Mouse (Mus musculus) hindbrain, embryonic 16.5 days (tissue): ENCODE measurements around the gene Lgals9. TPM values are rescaled to one million over a fixed set of nuclear protein-coding genes. Genes with fewer than 3 reads are reported as not detected.

Experiments
- ATAC-seq: fragments of 200-750 bp; cut with Nextera tagmentation; 2 replicates; pipeline ENCODE4 v1.8.0; 2017; ENCODE audit warnings: moderate TSS enrichment, moderate library complexity
- H3K27ac ChIP-seq: fragments of 300-500 bp; sonication (generic); 2 replicates; pipeline ENCODE4 v1.5.1; 2014; ENCODE audit warnings: low read depth, mild to moderate bottlenecking, control low read depth, low read length, moderate library complexity
- H3K27me3 ChIP-seq: fragments of 300-500 bp; sonication (generic); replicated peaks from 2 replicates; pipeline ENCODE4 v1.6.1; 2014; ENCODE audit warnings: low read length; ENCODE audit not compliant: control insufficient read depth, insufficient read depth
- H3K36me3 ChIP-seq: fragments of 300-500 bp; sonication (generic); 2 replicates; pipeline ENCODE4 v1.6.1; 2014; ENCODE audit warnings: mild to moderate bottlenecking, low read length, moderate library complexity, mixed read lengths; ENCODE audit not compliant: control insufficient read depth, insufficient read depth
- H3K4me1 ChIP-seq: fragments of 300-500 bp; sonication (generic); 2 replicates; pipeline ENCODE4 v1.6.1; 2014; ENCODE audit warnings: low read depth, low read length; ENCODE audit not compliant: control insufficient read depth, insufficient read depth
- H3K4me2 ChIP-seq: fragments of 300-500 bp; sonication (generic); 2 replicates; pipeline ENCODE4 v1.6.1; 2014; ENCODE audit warnings: mild to moderate bottlenecking, low read length, control low read depth, moderate library complexity
- H3K4me3 ChIP-seq: fragments of 300-500 bp; sonication (generic); 2 replicates; pipeline ENCODE4 v1.5.1; 2014; ENCODE audit warnings: mild to moderate bottlenecking, low read length, control low read depth, moderate library complexity
- H3K9ac ChIP-seq: fragments of 300-500 bp; sonication (generic); 2 replicates; pipeline ENCODE4 v1.6.1; 2014; ENCODE audit warnings: low read depth, mild to moderate bottlenecking, control low read depth, low read length, moderate library complexity
- H3K9me3 ChIP-seq: fragments of 300-500 bp; sonication (generic); 2 replicates; pipeline ENCODE4 v1.6.1; 2014; ENCODE audit warnings: mild to moderate bottlenecking, low read length, moderate library complexity; ENCODE audit not compliant: control insufficient read depth
- WGBS: fragments of 180-500 bp; shearing (Covaris S2); extraction: QIAGEN DNeasy Blood & Tissue Kit; methylation state at CpG from one replicate; pipeline ENCODE4 v1.1.7; 2014; 5-methylcytosine and 5-hydroxymethylcytosine counted together
- polyA plus RNA-seq: library from polyadenylated mRNA; unstranded; fragments of >200 nt; fragmentation: Nextera tagmentation; extraction: Ambion mirVana; gene quantifications from 2 replicates; pipeline ENCODE4 v1.2.1, GENCODE M21; 2015

Gene Lgals9
- polyA plus RNA-seq, 1 experiment from 2014 or later = 18.3 TPM

DNA sequence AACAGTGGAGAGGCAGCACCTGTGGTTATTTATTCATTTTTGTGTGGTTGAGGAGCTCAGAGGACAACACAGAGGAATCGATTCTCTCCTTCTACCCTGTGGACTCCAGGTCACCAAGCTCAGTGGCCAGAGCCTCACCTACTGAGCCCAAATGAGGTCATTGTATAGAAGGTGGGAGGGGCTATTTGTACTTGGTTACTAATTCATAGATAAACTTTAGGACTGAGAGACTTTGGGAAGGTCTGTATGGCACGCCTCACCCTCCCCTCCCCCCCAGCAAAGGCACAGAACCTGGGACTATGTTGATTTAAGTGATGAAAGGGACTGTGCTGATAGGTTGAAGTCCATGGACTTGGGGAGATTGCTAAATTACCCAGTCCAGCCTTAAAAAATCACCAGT lies 2.7 kb downstream of the Lgals9 start:
- no peak overlapping the region for H3K9ac ChIP-seq
- H3K4me2 ChIP-seq = no peak overlapping the region
- no peak overlapping the region for H3K27ac ChIP-seq
- H3K4me3 ChIP-seq = no peak overlapping the region
- no peak for ATAC-seq
- WGBS = 89% methylated on average over 2 of the region's 2 CpGs
- H3K9me3 ChIP-seq = no peaks in the 10 kb centered on the region
- no peaks in the 10 kb centered on the region for H3K27me3 ChIP-seq
- H3K4me1 ChIP-seq = no peaks in the 10 kb centered on the region
- H3K36me3 ChIP-seq = no peaks in the 10 kb centered on the region

- no peak for ATAC-seq
- Histone ChIP-seq H3K36me3 (no peaks in the 10 kb centered on the region), H3K27ac (no peak overlapping the region), H3K4me3 (no peak overlapping the region), H3K4me1 (no peaks in the 10 kb centered on the region), H3K9me3 (no peaks in the 10 kb centered on the region), H3K9ac (no peak overlapping the region), H3K4me2 (no peak overlapping the region), H3K27me3 (no peaks in the 10 kb centered on the region)
- WGBS = 90% methylated on average over 4 of the region's 4 CpGs
Measured at GRCm38 (mm10) chr11:78980083-78980634, 4.6 kb downstream of the Lgals9 start.

GRCm38 (mm10) chr11:78978176-78979019 lies 6.3 kb downstream of the Lgals9 start:
- H3K4me2 ChIP-seq = no peak overlapping the region
- no peak overlapping the region for H3K4me3 ChIP-seq
- H3K27me3 ChIP-seq = no peaks in the 10 kb centered on the region
- H3K4me1 ChIP-seq = peaks cover 2% of the 10 kb centered on the region
- WGBS = 83% methylated on average over 12 of the region's 12 CpGs
- no peaks in the 10 kb centered on the region for H3K36me3 ChIP-seq
- H3K27ac ChIP-seq = no peak overlapping the region
- no peak overlapping the region for H3K9ac ChIP-seq
- H3K9me3 ChIP-seq = no peaks in the 10 kb centered on the region
- ATAC-seq = no peak

- H3K9me3 ChIP-seq = no peaks in the 10 kb centered on the region
- no peak overlapping the region for H3K4me2 ChIP-seq
- no peak overlapping the region for H3K4me3 ChIP-seq
- H3K36me3 ChIP-seq = no peaks in the 10 kb centered on the region
- no peak overlapping the region for H3K27ac ChIP-seq
- H3K9ac ChIP-seq = no peak overlapping the region
- 72% methylated on average over 8 of the region's 8 CpGs for WGBS
- peaks cover 8% of the 10 kb centered on the region for H3K4me1 ChIP-seq
- ATAC-seq = no peak
- no peaks in the 10 kb centered on the region for H3K27me3 ChIP-seq
Measured at GRCm38 (mm10) chr11:78976731-78977510, 7.8 kb downstream of the Lgals9 start.

GRCm38 (mm10) chr11:78973381-78974150 lies 11.2 kb downstream of the Lgals9 start:
- Histone ChIP-seq H3K9me3 (no peaks in the 10 kb centered on the region), H3K36me3 (no peaks in the 10 kb centered on the region), H3K27me3 (no peaks in the 10 kb centered on the region), H3K27ac (peak overlapping the region; percentile 1; the same call in 1 of the 2 replicates), H3K4me2 (peak overlapping the region; percentile 40), H3K9ac (no peak overlapping the region), H3K4me3 (peak overlapping the region; percentile 16; the same call in 1 of the 2 replicates), H3K4me1 (peaks cover 8% of the 10 kb centered on the region)
- 51% methylated on average over 17 of the region's 17 CpGs for WGBS
- peak; percentile 72 for ATAC-seq

- H3K9ac ChIP-seq = no peak overlapping the region
- peaks cover 8% of the 10 kb centered on the region for H3K4me1 ChIP-seq
- H3K9me3 ChIP-seq = no peaks in the 10 kb centered on the region
- H3K36me3 ChIP-seq = no peaks in the 10 kb centered on the region
- 56% methylated on average over 8 of the region's 8 CpGs for WGBS
- H3K4me2 ChIP-seq = peak overlapping the region; percentile 40
- peak overlapping the region; percentile 1; the same call in 1 of the 2 replicates for H3K27ac ChIP-seq
- ATAC-seq = peak; percentile 11; the same call in 1 of the 2 replicates
- no peaks in the 10 kb centered on the region for H3K27me3 ChIP-seq
- H3K4me3 ChIP-seq = peak overlapping the region; percentile 16; the same call in 1 of the 2 replicates
Measured at GRCm38 (mm10) chr11:78972811-78973351, 11.9 kb downstream of the Lgals9 start.

DNA sequence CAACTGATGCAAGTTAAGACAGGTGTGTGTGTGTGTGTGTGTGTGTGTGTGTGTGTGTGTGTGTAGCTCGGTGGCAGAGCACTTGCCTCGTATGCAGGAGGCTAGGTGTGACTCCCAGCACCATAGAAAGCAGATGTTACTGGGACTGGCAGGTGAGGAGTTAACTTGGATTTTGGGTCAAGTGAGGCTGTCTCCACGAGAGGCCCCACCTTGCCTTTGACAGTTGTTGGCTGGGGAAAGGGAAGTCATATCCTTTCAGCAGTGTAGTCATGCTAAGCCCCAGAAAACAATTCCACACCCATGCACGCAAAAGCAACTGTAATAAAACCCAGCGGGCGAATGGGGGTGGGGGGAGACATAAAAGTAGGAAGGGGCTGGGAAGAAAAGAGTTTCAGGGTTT lies 12.4 kb downstream of the Lgals9 start:
- no peaks in the 10 kb centered on the region for H3K36me3 ChIP-seq
- no peaks in the 10 kb centered on the region for H3K9me3 ChIP-seq
- no peaks in the 10 kb centered on the region for H3K27me3 ChIP-seq
- H3K4me3 ChIP-seq = no peak overlapping the region
- peaks cover 8% of the 10 kb centered on the region for H3K4me1 ChIP-seq
- no peak overlapping the region for H3K9ac ChIP-seq
- no peak overlapping the region for H3K27ac ChIP-seq
- 54% methylated on average over 6 of the region's 6 CpGs for WGBS
- no peak overlapping the region for H3K4me2 ChIP-seq
- ATAC-seq = no peak

DNA sequence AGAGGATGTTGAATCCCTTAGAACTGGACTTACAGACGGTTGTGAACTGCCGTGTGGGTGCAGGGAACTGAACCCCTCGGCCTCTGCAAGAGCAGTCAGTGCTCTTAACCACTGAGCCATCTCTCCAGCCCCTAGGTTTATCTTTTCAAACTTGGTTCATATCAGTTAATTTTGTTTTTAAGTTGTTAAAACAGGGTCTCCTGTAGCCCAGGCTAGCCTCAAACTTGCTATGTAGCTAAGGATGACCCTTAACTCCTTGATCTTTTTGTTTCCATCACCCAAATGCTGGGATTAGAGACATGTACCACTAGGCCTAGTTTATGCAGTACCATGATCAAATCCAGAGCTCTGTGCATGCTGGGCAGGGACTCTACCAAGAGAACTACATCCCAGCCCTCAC lies 13.0 kb downstream of the Lgals9 start:
- no peaks in the 10 kb centered on the region for H3K9me3 ChIP-seq
- no peaks in the 10 kb centered on the region for H3K36me3 ChIP-seq
- WGBS = 89% methylated on average over 3 of the region's 3 CpGs
- H3K9ac ChIP-seq = no peak overlapping the region
- peaks cover 8% of the 10 kb centered on the region for H3K4me1 ChIP-seq
- no peak overlapping the region for H3K4me2 ChIP-seq
- no peak overlapping the region for H3K4me3 ChIP-seq
- no peak overlapping the region for H3K27ac ChIP-seq
- no peak for ATAC-seq
- no peaks in the 10 kb centered on the region for H3K27me3 ChIP-seq
